Mouse (Mus musculus) adrenal gland, adult 2 months (tissue): Measurements from ENCODE around the gene Pram1. TPM values are rescaled to one million over a fixed set of nuclear protein-coding genes. Genes with fewer than 3 reads are reported as not detected.

ENCODE experiments used
- DNase-seq: peaks from one replicate; pipeline ENCODE4 v3.0.0; 2021
- polyA plus RNA-seq: library from polyadenylated mRNA; depleted of rRNA; stranded (reverse); fragments of >200 nt; gene quantifications from 2 replicates; pipeline ENCODE4 v1.2.3, GENCODE M21; 2012; rRNA removed
- total RNA-seq, 2 experiments: library from RNA; stranded (reverse); gene quantifications; 2 replicates each; pipeline ENCODE4 v1.2.3; 2021

Pram1 gene
- total and polyA plus RNA-seq, 3 experiments = 0.49 to 0.97 TPM; not detected in 1

GRCm38 (mm10) chr17:33669681-33670080, 31.8 kb downstream of the Pram1 start:
- DNase-seq = no peak

DNA sequence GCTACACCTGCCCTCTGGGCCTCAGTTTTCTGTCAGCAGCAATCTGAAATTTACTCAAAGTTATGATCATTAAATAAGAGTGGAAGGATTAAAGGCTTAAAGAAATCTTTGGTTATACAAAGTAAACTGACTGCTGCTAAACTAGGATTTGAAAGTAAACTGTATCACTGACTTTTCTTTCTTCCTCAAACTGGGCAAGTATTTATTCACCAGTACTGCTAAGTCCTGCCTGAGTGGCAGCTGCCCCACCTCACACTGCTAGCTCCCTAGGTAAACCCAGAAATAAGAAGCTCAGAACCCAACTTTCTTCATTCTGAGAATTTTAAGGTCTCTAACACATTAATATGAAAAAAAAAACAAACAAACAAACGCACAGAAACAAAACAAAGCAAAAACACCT, 36.0 kb downstream of the Pram1 start:
- DNase-seq = no peak

DNA sequence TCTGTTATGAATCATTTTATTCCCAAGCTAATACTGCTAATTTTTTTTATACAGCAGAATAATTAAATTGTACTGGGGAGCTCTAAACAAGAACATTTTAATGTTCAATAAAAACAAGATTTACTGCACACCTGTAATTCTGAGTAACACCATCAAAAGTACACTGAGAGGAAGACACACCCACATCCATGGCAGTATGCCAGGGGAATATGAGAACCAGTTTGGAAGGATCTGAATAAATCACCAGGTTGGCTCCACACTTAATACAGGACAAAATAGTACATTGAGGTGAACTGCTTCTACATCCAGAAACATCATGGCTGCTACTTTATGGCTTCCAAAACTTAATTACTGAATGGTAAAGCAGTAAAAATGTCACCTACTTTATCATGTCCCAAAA, 37.6 kb downstream of the Pram1 start:
- DNase-seq = no peak

DNA sequence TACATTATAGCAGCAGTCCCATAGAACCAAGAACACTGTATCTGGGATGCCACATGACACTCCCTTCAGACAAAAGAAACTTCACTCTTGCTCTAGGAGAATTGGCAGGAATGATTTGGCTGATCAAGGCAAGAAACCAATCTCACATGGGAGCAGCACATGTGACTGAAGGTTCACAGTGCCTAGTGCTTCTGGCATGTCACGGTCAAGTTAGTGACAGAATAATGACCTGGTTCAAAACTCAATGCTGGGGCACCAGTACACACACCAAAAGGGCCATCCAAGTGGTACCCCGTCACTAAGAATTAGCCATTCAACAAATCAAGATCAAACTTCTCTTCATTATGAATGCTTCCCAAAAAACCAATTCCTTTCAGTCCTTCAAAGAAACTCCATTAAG, 38.2 kb downstream of the Pram1 start:
- DNase-seq = no peak

DNA sequence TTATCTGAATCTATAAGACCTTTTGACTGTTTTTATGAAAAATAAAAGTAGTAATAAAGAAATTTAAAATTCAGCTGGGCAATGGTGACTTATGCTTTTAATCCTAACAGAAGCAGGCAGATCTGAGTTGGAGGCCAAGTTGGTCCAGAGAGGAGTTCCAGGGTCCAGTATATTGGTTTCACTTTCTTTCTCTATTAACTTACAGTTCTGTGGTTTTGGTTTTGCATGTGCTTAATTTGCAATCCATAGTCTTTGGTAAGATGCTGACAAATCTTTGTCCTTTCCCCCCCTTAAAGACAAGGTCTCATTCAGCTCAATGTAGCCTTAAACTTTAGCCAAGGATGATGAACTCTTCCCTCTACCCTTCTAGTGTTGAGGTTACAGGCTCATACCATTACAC, 40.9 kb downstream of the Pram1 start:
- DNase-seq = no peak

GRCm38 (mm10) chr17:33681767-33682166, 43.9 kb downstream of the Pram1 start:
- no peak for DNase-seq

DNA sequence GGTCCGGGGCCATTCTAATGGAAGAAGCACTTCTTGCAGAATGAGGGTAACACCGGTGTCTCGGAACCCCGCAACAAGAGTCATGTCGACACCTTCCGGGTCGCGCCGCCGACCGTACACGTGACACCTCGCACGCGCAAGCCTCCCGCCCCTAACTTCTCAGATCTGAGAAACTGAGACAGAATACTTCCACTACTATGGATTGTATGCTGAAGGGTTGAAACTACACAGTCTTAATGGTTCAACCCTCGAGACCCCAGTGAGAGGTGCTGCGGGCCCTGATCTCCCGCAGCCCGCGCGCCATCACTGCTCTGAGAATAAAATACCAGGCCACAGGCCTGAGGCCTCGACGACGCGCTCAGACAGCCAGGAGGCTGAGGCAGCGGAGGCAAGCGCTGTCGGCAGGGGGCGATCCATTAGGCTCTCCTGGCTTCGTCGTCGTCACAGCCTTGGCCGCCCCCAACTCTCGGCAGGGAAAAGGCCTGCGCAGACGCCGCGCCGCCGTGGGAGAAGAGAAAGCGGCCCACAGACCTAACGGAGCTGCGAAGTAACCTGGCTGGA, 46.9 kb downstream of the Pram1 start:
- peak; percentile 82 for DNase-seq

GRCm38 (mm10) chr17:33685249-33685653, 47.4 kb downstream of the Pram1 start:
- peak; percentile 99 for DNase-seq

DNA sequence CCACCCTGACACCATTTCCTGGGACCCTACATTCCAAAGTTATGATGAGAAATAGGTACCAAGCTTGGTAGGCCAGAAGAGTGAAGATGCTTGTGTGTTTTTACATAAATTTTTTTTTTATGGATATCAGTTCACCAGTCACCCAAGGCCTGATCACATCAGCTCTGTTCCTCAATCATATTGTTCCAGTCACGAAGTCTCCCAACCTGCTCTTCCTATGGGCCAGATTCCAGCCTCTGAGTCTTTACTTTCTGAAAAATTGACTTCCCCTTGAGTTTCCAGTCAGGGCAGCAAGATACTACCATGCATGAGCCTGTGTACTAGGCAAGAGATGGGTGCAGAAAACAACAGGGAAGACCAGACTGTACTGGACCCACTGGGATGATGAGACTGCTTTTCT, 48.9 kb downstream of the Pram1 start, which contains the start of gene Hnrnpm:
Hnrnpm (minus strand) TSS at position 101 of the 400 bp plus-strand sequence.
- no peak for DNase-seq

Other genes starting within 250 kb of the Pram1 start
- 10 to 100 TPM in 1 of 2 experiments, 1 to 10 TPM in 1; 5.4 to 10.4 TPM for gene Zfp101, start 243.4 kb upstream of the Pram1 start, total RNA-seq
- 0.42 and 0.52 TPM in 2 replicates for gene Zfp101, start 243.4 kb upstream of the Pram1 start, polyA plus RNA-seq
- gene Actl9, start 205.2 kb upstream of the Pram1 start, total RNA-seq = not detected
- gene Actl9, start 205.2 kb upstream of the Pram1 start, polyA plus RNA-seq = 0.17 and 0.27 TPM in 2 replicates
- 10 to 100 TPM; 21.2 to 22.4 TPM for gene Adamts10, start 113.9 kb upstream of the Pram1 start, total RNA-seq
- 52.5 and 58.1 TPM in 2 replicates for gene Adamts10, start 113.9 kb upstream of the Pram1 start, polyA plus RNA-seq
- 1 to 10 TPM; 1.9 to 3.4 TPM for gene Myo1f, start 82.3 kb upstream of the Pram1 start, total RNA-seq
- 2.5 and 2.7 TPM in 2 replicates for gene Myo1f, start 82.3 kb upstream of the Pram1 start, polyA plus RNA-seq
- gene Zfp414, start 9.0 kb upstream of the Pram1 start, total RNA-seq = 10 to 100 TPM; 35.1 to 39.4 TPM
- 105 and 106 TPM in 2 replicates for gene Zfp414, start 9.0 kb upstream of the Pram1 start, polyA plus RNA-seq
- gene Hnrnpm, start 48.8 kb downstream of the Pram1 start, total RNA-seq = 100 to 1,000 TPM; 142 to 166 TPM
- gene Hnrnpm, start 48.8 kb downstream of the Pram1 start, polyA plus RNA-seq = 66.7 and 70.9 TPM in 2 replicates
- gene March2, start 80.6 kb downstream of the Pram1 start, total RNA-seq = 100 to 1,000 TPM; 112 to 117 TPM
- gene March2, start 80.6 kb downstream of the Pram1 start, polyA plus RNA-seq = 150 and 170 TPM in 2 replicates
- 100 to 1,000 TPM; 247 to 267 TPM for gene Rab11b, start 122.5 kb downstream of the Pram1 start, total RNA-seq
- 522 and 543 TPM in 2 replicates for gene Rab11b, start 122.5 kb downstream of the Pram1 start, polyA plus RNA-seq
- gene Angptl4, start 143.8 kb downstream of the Pram1 start, total RNA-seq = 100 to 1,000 TPM in 1 of 2 experiments, 10 to 100 TPM in 1; 44.5 to 100 TPM
- 131 and 261 TPM in 2 replicates for gene Angptl4, start 143.8 kb downstream of the Pram1 start, polyA plus RNA-seq
- 10 to 100 TPM; 55.9 to 66.2 TPM for gene Kank3, start 172.5 kb downstream of the Pram1 start, total RNA-seq
- 164 and 195 TPM in 2 replicates for gene Kank3, start 172.5 kb downstream of the Pram1 start, polyA plus RNA-seq
- 1,000 to 10,000 TPM; 1,533 to 1,560 TPM for gene Rps28, start 186.5 kb downstream of the Pram1 start, total RNA-seq
- 387 and 446 TPM in 2 replicates for gene Rps28, start 186.5 kb downstream of the Pram1 start, polyA plus RNA-seq
- 100 to 1,000 TPM; 507 to 539 TPM for gene Ndufa7, start 186.5 kb downstream of the Pram1 start, total RNA-seq
- 556 and 578 TPM in 2 replicates for gene Ndufa7, start 186.5 kb downstream of the Pram1 start, polyA plus RNA-seq
- gene Cd320, start 205.0 kb downstream of the Pram1 start, total RNA-seq = 10 to 100 TPM; 34.2 to 42.8 TPM
- gene Cd320, start 205.0 kb downstream of the Pram1 start, polyA plus RNA-seq = 85.2 and 99.1 TPM in 2 replicates
- not detected for gene Gm7029, start 235.8 kb downstream of the Pram1 start, total RNA-seq
- not detected in 2 replicates for gene Gm7029, start 235.8 kb downstream of the Pram1 start, polyA plus RNA-seq